Mouse (Mus musculus): ENCODE results near the gene Xiap.

DNA sequence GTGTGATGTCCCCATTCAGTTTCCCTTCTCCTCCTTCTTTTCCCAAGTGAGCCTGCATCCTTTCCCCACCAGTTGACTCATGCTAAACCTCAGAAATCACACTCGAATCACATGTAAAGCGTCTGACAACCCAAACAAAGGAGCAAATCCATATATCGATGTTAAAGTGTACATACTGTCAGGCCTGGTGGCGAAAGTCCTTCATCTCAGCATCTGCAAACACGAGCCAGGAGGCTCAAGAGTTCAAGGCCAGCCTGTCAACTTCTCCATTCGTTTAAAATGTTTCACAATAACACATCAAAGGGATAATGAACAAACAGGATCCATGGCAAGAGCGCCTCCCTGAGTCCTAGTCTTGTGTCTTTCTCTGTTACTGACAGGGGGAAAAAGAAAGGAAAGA, 14.5 kb upstream of the Xiap start:
- no peak for TF ChIP-seq POLR2A (IDR thresholded peaks at IDR 0.05; ENCODE audit: low read depth, low read length)
- TF ChIP-seq CTCF (IDR thresholded peaks at IDR 0.05; ENCODE audit: extremely low read depth, insufficient read length, insufficient replicate concordance, low read depth, low read length), result no peak

Measured in small intestine, adult 2 months (tissue).